Mouse (Mus musculus) lung, embryonic 16.5 days (tissue): ENCODE results near the gene Glis3. TPM values are rescaled to one million over a fixed set of nuclear protein-coding genes. Genes with fewer than 3 reads are reported as not detected.

Experiments used
- ATAC-seq: fragments of 200-750 bp; cut with Nextera tagmentation; 2 replicates; pipeline ENCODE4 v1.8.0; 2017; ENCODE audit warnings: low read depth, mild to moderate bottlenecking, moderate library complexity
- H3K27ac ChIP-seq: fragments of 300-500 bp; sonication (generic); 2 replicates; pipeline ENCODE4 v1.5.1; 2014; ENCODE audit warnings: mild to moderate bottlenecking, control low read depth, low read length
- H3K27me3 ChIP-seq: fragments of 300-500 bp; sonication (generic); 2 replicates; pipeline ENCODE4 v1.6.1; 2014; ENCODE audit warnings: low read depth, low read length, mixed read lengths; ENCODE audit not compliant: control insufficient read depth, insufficient read depth
- H3K36me3 ChIP-seq: fragments of 300-500 bp; sonication (generic); 2 replicates; pipeline ENCODE4 v1.6.1; 2014; ENCODE audit warnings: low read length; ENCODE audit not compliant: control insufficient read depth, insufficient read depth
- H3K4me1 ChIP-seq: fragments of 300-500 bp; sonication (generic); replicated peaks from 2 replicates; pipeline ENCODE4 v1.6.1; 2014; ENCODE audit warnings: low read length, mixed read lengths; ENCODE audit not compliant: control insufficient read depth, insufficient read depth
- H3K4me2 ChIP-seq: fragments of 300-500 bp; sonication (generic); 2 replicates; pipeline ENCODE4 v1.6.1; 2014; ENCODE audit warnings: low read depth, low read length, control low read depth
- H3K4me3 ChIP-seq: fragments of 300-500 bp; sonication (generic); 2 replicates; pipeline ENCODE4 v1.5.1; 2014; ENCODE audit warnings: mild to moderate bottlenecking, low read length, control low read depth
- H3K9ac ChIP-seq: fragments of 300-500 bp; sonication (generic); 2 replicates; pipeline ENCODE4 v1.6.1; 2014; ENCODE audit warnings: low read length, control low read depth
- H3K9me3 ChIP-seq: fragments of 300-500 bp; sonication (generic); 2 replicates; pipeline ENCODE4 v1.6.1; 2016; ENCODE audit warnings: low read length; ENCODE audit not compliant: control insufficient read depth
- WGBS: fragments of 180-500 bp; shearing (Covaris S2); extraction: QIAGEN DNeasy Blood & Tissue Kit; methylation state at CpG from one replicate; pipeline ENCODE4 v1.1.7; 2014; 5-methylcytosine and 5-hydroxymethylcytosine counted together
- polyA plus RNA-seq: library from polyadenylated mRNA; unstranded; fragments of >200 nt; fragmentation: Nextera tagmentation; extraction: Ambion mirVana; gene quantifications from 2 replicates; pipeline ENCODE4 v1.2.1, GENCODE M21; 2015

Gene Glis3
- polyA plus RNA-seq, 1 experiment from 2014 or later, result 3.3 TPM

- no peaks in the 10 kb centered on the region for H3K4me1 ChIP-seq
- H3K4me2 ChIP-seq, result no peak overlapping the region
Measured at GRCm38 (mm10) chr19:28237621-28238020, 442.3 kb downstream of the Glis3 start.

GRCm38 (mm10) chr19:28235571-28235970, 444.3 kb downstream of the Glis3 start:
- Histone ChIP-seq H3K9me3 (no peaks in the 10 kb centered on the region), H3K9ac (no peak overlapping the region), H3K36me3 (no peaks in the 10 kb centered on the region), H3K27ac (no peak overlapping the region), H3K27me3 (no peaks in the 10 kb centered on the region), H3K4me3 (no peak overlapping the region), H3K4me1 (no peaks in the 10 kb centered on the region), H3K4me2 (no peak overlapping the region)
- ATAC-seq, result no peak
- 62% methylated on average over 5 of the region's 5 CpGs for WGBS

More at GRCm38 (mm10) chr19:28237621-28238020, 442.3 kb downstream of the Glis3 start:
- Histone ChIP-seq H3K9ac (no peak overlapping the region), H3K27ac (no peak overlapping the region), H3K4me3 (no peak overlapping the region), H3K9me3 (no peaks in the 10 kb centered on the region), H3K36me3 (no peaks in the 10 kb centered on the region), H3K27me3 (no peaks in the 10 kb centered on the region)
- WGBS, result 88% methylated on average over 2 of the region's 2 CpGs
- no peak for ATAC-seq

GRCm38 (mm10) chr19:28235096-28235495, 444.8 kb downstream of the Glis3 start:
- H3K9ac ChIP-seq, result no peak overlapping the region
- H3K27ac ChIP-seq, result no peak overlapping the region
- no peak overlapping the region for H3K4me2 ChIP-seq
- no peak overlapping the region for H3K4me3 ChIP-seq
- H3K9me3 ChIP-seq, result no peaks in the 10 kb centered on the region
- no peaks in the 10 kb centered on the region for H3K27me3 ChIP-seq
- no peaks in the 10 kb centered on the region for H3K4me1 ChIP-seq
- no peak for ATAC-seq
- no peaks in the 10 kb centered on the region for H3K36me3 ChIP-seq
- 90% methylated on average over 9 of the region's 9 CpGs for WGBS

GRCm38 (mm10) chr19:28234676-28235075, 445.2 kb downstream of the Glis3 start:
- H3K4me3 ChIP-seq, result no peak overlapping the region
- no peak for ATAC-seq
- H3K36me3 ChIP-seq, result no peaks in the 10 kb centered on the region
- WGBS, result 84% methylated on average over 2 of the region's 2 CpGs
- no peaks in the 10 kb centered on the region for H3K4me1 ChIP-seq
- H3K27me3 ChIP-seq, result no peaks in the 10 kb centered on the region
- H3K9me3 ChIP-seq, result no peaks in the 10 kb centered on the region
- H3K4me2 ChIP-seq, result no peak overlapping the region
- no peak overlapping the region for H3K9ac ChIP-seq
- H3K27ac ChIP-seq, result no peak overlapping the region

- Histone ChIP-seq H3K27me3 (no peaks in the 10 kb centered on the region), H3K36me3 (no peaks in the 10 kb centered on the region), H3K4me1 (no peaks in the 10 kb centered on the region), H3K9me3 (no peaks in the 10 kb centered on the region), H3K9ac (no peak overlapping the region), H3K4me2 (no peak overlapping the region), H3K27ac (no peak overlapping the region), H3K4me3 (no peak overlapping the region)
- 57% methylated on average over 3 of the region's 3 CpGs for WGBS
- no peak for ATAC-seq
Measured at GRCm38 (mm10) chr19:28231511-28231910, 448.4 kb downstream of the Glis3 start.

- Histone ChIP-seq H3K27me3 (no peaks in the 10 kb centered on the region), H3K4me2 (no peak overlapping the region), H3K36me3 (no peaks in the 10 kb centered on the region), H3K9ac (no peak overlapping the region), H3K4me1 (no peaks in the 10 kb centered on the region), H3K9me3 (no peaks in the 10 kb centered on the region), H3K4me3 (no peak overlapping the region), H3K27ac (no peak overlapping the region)
- ATAC-seq, result no peak
- 83% methylated on average over 10 of the region's 10 CpGs for WGBS
Measured at GRCm38 (mm10) chr19:28227526-28227925, 452.4 kb downstream of the Glis3 start.

- no peak overlapping the region for H3K4me3 ChIP-seq
- H3K4me1 ChIP-seq, result no peaks in the 10 kb centered on the region
- no peak overlapping the region for H3K9ac ChIP-seq
- H3K9me3 ChIP-seq, result no peaks in the 10 kb centered on the region
- 57% methylated on average over 6 of the region's 6 CpGs for WGBS
- no peak overlapping the region for H3K4me2 ChIP-seq
- no peak for ATAC-seq
- no peaks in the 10 kb centered on the region for H3K27me3 ChIP-seq
- no peak overlapping the region for H3K27ac ChIP-seq
- no peaks in the 10 kb centered on the region for H3K36me3 ChIP-seq
Measured at GRCm38 (mm10) chr19:28225651-28226050, 454.2 kb downstream of the Glis3 start.

- Histone ChIP-seq H3K4me1 (no peaks in the 10 kb centered on the region), H3K4me2 (no peak overlapping the region), H3K36me3 (no peaks in the 10 kb centered on the region), H3K27ac (no peak overlapping the region), H3K4me3 (no peak overlapping the region), H3K9me3 (no peaks in the 10 kb centered on the region), H3K9ac (no peak overlapping the region), H3K27me3 (no peaks in the 10 kb centered on the region)
- no peak for ATAC-seq
- 56% methylated on average over 4 of the region's 4 CpGs for WGBS
Measured at GRCm38 (mm10) chr19:28211630-28212029, 468.2 kb downstream of the Glis3 start.
